Mouse (Mus musculus): ENCODE measurements around the gene Platr25. TPM values are rescaled to one million over a fixed set of nuclear protein-coding genes. Genes with fewer than 3 reads are reported as not detected.
"Not testable (repeated sequence)": the region's sequence is repeated elsewhere in the genome, so short reads cannot be mapped to it uniquely, and the experiment has no call there.

The Platr25 gene
- polyA plus RNA-seq, 1 experiment from 2014 or later: 41.3 TPM

GRCm38 (mm10) chr13:62627071-62627470 lies 133.4 kb downstream of the Platr25 start:
- H3K4me1 ChIP-seq (replicated peaks); H3K9ac ChIP-seq; H3K9me3 ChIP-seq; H3K36me3 ChIP-seq; H3K4me3 ChIP-seq; H3K27ac ChIP-seq (replicated peaks); H3K27me3 ChIP-seq; ATAC-seq (ENCODE audit: low read depth); H3K4me2 ChIP-seq: not testable (repeated sequence)
- WGBS: 38% methylated on average over 1 of the region's 1 CpGs

DNA sequence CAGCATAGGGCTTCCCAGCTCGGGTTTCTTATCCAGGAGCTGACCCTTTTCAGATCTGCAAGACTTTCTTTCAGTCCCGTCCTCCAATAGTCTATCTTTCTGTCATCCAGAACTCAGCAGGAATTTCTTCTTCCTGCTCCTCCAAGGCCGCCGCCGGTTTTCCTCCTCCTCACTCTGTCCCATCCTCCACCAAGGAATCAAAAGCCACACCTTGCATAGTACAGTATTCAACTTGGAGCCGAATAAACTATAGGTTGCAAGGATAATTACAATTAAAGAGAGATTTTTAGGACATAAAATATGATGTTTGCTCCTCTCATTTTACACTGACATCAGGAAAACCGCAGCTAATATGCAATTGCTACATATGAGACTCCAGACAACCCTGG lies 136.2 kb downstream of the Platr25 start:
- not testable (repeated sequence) for H3K4me1 ChIP-seq (replicated peaks); H3K27me3 ChIP-seq; H3K9me3 ChIP-seq; H3K36me3 ChIP-seq; H3K27ac ChIP-seq (replicated peaks)
- peak overlapping the region; percentile 66 for H3K9ac ChIP-seq
- ATAC-seq (ENCODE audit: low read depth): peak; percentile 93
- 5% methylated on average over 7 of the region's 7 CpGs for WGBS
- H3K4me2 ChIP-seq: peak overlapping the region; percentile 58
- peak overlapping the region; percentile 51 for H3K4me3 ChIP-seq

GRCm38 (mm10) chr13:62623577-62624276 lies 136.8 kb downstream of the Platr25 start, which contains the start of gene 6720489N17Rik:
6720489N17Rik (minus strand) TSS chr13:62624182.
- WGBS: under 1% methylated on average over 15 of the region's 15 CpGs
- H3K27ac ChIP-seq (replicated peaks); H3K9me3 ChIP-seq; H3K27me3 ChIP-seq; H3K36me3 ChIP-seq; H3K4me1 ChIP-seq (replicated peaks): not testable (repeated sequence)
- Histone ChIP-seq H3K4me2 (peak within 1 kb of the TSS; percentile 58), H3K4me3 (peak within 1 kb of the TSS; percentile 51), H3K9ac (peak within 1 kb of the TSS; percentile 66)
- ATAC-seq (ENCODE audit: low read depth): peak; percentile 100

MicroRNA genes within 50 kb of the gene (microRNA counts, 519-probe panel; counts per million panel counts)
- not detected for microRNA mmu-miR-713

Small RNA genes within 50 kb of the gene (microRNA-seq; reads per million reads assigned to microRNA genes)
- gene Gm24020: not detected
- gene Gm24588: not detected
- not detected for gene Mir713

Other genes starting within 250 kb of the Platr25 start
- gene Zfp935, start 202.2 kb downstream of the Platr25 start, polyA plus RNA-seq (2015; fragmentation: Nextera tagmentation; extraction: Ambion mirVana): not detected in 2 replicates
- 15.1 and 15.3 TPM in 2 replicates for gene Zfp934, start 189.5 kb downstream of the Platr25 start, polyA plus RNA-seq (2015; fragmentation: Nextera tagmentation; extraction: Ambion mirVana)
- gene 6720489N17Rik, start 136.5 kb downstream of the Platr25 start, polyA plus RNA-seq (2015; fragmentation: Nextera tagmentation; extraction: Ambion mirVana): 9.4 and 11.3 TPM in 2 replicates
- 10.9 and 11.4 TPM in 2 replicates for gene Gm5141, start 25.1 kb upstream of the Platr25 start, polyA plus RNA-seq (2015; fragmentation: Nextera tagmentation; extraction: Ambion mirVana)
- 0.33 and 0.51 TPM in 2 replicates for gene Fbp2, start 97.7 kb upstream of the Platr25 start, polyA plus RNA-seq (2015; fragmentation: Nextera tagmentation; extraction: Ambion mirVana)
- 2.3 and 2.9 TPM in 2 replicates for gene Fbp1, start 127.6 kb upstream of the Platr25 start, polyA plus RNA-seq (2015; fragmentation: Nextera tagmentation; extraction: Ambion mirVana)
- 77.8 and 87.6 TPM in 2 replicates for gene 2010111I01Rik, start 204.2 kb upstream of the Platr25 start, polyA plus RNA-seq (2015; fragmentation: Nextera tagmentation; extraction: Ambion mirVana)

Data from neural tube, embryonic 13.5 days (tissue).